Mouse (Mus musculus) layer of hippocampus, postnatal 14 days (tissue): ENCODE data around the gene Gm815. TPM values are rescaled to one million over a fixed set of nuclear protein-coding genes. Genes with fewer than 3 reads are reported as not detected.

Experiments
- DNase-seq, 2 experiments: peaks; one replicate each; pipeline ENCODE4 v3.0.0; 2021 to 2022; ENCODE audit warnings: low spot score in 2 of 2, mixed read lengths in 1 of 2
- long read RNA-seq, 2 experiments: library from polyadenylated mRNA; stranded (forward); transcript quantifications; one replicate each; pipeline ENCODE4 v2.0.0; 2021
- total RNA-seq, 2 experiments: library from RNA; stranded (reverse); gene quantifications; 2 replicates each; pipeline ENCODE4 v1.2.3; 2021

The Gm815 gene
- total RNA-seq, result not detected
- long read RNA-seq, experiment 1, result 0 reads
- long read RNA-seq, experiment 2, result 0 reads

- no peak for DNase-seq
Measured at GRCm38 (mm10) chr19:26885616-26886015, at the start of gene Gm815. TSS of gene Gm815 (plus strand) at chr19:26885881.

GRCm38 (mm10) chr19:26837626-26838025, 48.1 kb upstream of the Gm815 start:
- DNase-seq, result peak in 1 of 2 experiments; percentile 62

GRCm38 (mm10) chr19:26843896-26844295, 41.8 kb upstream of the Gm815 start:
- no peak for DNase-seq

GRCm38 (mm10) chr19:26844813-26845212, 40.9 kb upstream of the Gm815 start:
- DNase-seq, result no peak

GRCm38 (mm10) chr19:26845276-26846016, 40.2 kb upstream of the Gm815 start:
- DNase-seq, result peak; percentile 88 to 92

GRCm38 (mm10) chr19:26846017-26846285, 39.7 kb upstream of the Gm815 start:
- no peak for DNase-seq

GRCm38 (mm10) chr19:26851017-26851782, 34.5 kb upstream of the Gm815 start:
- DNase-seq, result no peak

- DNase-seq, result no peak
Measured at GRCm38 (mm10) chr19:26852325-26852900, 33.3 kb upstream of the Gm815 start.

- no peak for DNase-seq
Measured at GRCm38 (mm10) chr19:26853701-26854282, 31.9 kb upstream of the Gm815 start.

GRCm38 (mm10) chr19:26854661-26855060, 31.0 kb upstream of the Gm815 start:
- no peak for DNase-seq

- DNase-seq, result no peak
Measured at GRCm38 (mm10) chr19:26855152-26855551, 30.5 kb upstream of the Gm815 start.

- no peak for DNase-seq
Measured at GRCm38 (mm10) chr19:26858427-26859194, 27.1 kb upstream of the Gm815 start.

GRCm38 (mm10) chr19:26859195-26859570, 26.5 kb upstream of the Gm815 start:
- no peak for DNase-seq

- peak in 1 of 2 experiments; percentile 29 for DNase-seq
Measured at GRCm38 (mm10) chr19:26863662-26864061, 22.0 kb upstream of the Gm815 start.

GRCm38 (mm10) chr19:26864975-26865690, 20.5 kb upstream of the Gm815 start:
- DNase-seq, result no peak

GRCm38 (mm10) chr19:26865736-26866135, 19.9 kb upstream of the Gm815 start:
- no peak for DNase-seq

- DNase-seq, result no peak
Measured at GRCm38 (mm10) chr19:26869591-26869990, 16.1 kb upstream of the Gm815 start.

GRCm38 (mm10) chr19:26870280-26870679, 15.4 kb upstream of the Gm815 start:
- DNase-seq, result no peak

- DNase-seq, result no peak
Measured at GRCm38 (mm10) chr19:26871096-26871495, 14.6 kb upstream of the Gm815 start.

- peak in 1 of 2 experiments; percentile 48 for DNase-seq
Measured at GRCm38 (mm10) chr19:26872886-26873285, 12.8 kb upstream of the Gm815 start.
